Mouse (Mus musculus) small intestine, adult 2 months (tissue): Measurements from ENCODE around the gene Pou4f1.
"Not testable (repeated sequence)": the region's sequence is repeated elsewhere in the genome, so short reads cannot be mapped to it uniquely, and the experiment has no call there.

Experiments
- CTCF ChIP-seq: fragments of 200-500 bp; IDR thresholded peaks from 2 replicates; pipeline ENCODE4 v1.5.1; 2012; ENCODE audit warnings: low read depth, mild to moderate bottlenecking, control low read depth, inconsistent platforms, low read length, moderate library complexity, mixed read lengths; ENCODE audit not compliant: insufficient replicate concordance, insufficient read length; ENCODE audit errors: extremely low read depth
- POLR2A ChIP-seq: fragments of 200-500 bp; IDR thresholded peaks from 2 replicates; pipeline ENCODE4 v1.6.1; 2012; ENCODE audit warnings: low read depth, mild to moderate bottlenecking, control low read depth, inconsistent platforms, low read length, moderate library complexity

- not testable (repeated sequence) for TF ChIP-seq CTCF, POLR2A
Measured at GRCm38 (mm10) chr14:104502761-104503160, 35.0 kb upstream of the Pou4f1 start.
